Mouse (Mus musculus): ENCODE results near the gene Tmtc3. TPM values are rescaled to one million over a fixed set of nuclear protein-coding genes. Genes with fewer than 3 reads are reported as not detected.

The Tmtc3 gene
- 2.8 TPM for polyA plus RNA-seq (2017; shearing (Covaris generic))

DNA sequence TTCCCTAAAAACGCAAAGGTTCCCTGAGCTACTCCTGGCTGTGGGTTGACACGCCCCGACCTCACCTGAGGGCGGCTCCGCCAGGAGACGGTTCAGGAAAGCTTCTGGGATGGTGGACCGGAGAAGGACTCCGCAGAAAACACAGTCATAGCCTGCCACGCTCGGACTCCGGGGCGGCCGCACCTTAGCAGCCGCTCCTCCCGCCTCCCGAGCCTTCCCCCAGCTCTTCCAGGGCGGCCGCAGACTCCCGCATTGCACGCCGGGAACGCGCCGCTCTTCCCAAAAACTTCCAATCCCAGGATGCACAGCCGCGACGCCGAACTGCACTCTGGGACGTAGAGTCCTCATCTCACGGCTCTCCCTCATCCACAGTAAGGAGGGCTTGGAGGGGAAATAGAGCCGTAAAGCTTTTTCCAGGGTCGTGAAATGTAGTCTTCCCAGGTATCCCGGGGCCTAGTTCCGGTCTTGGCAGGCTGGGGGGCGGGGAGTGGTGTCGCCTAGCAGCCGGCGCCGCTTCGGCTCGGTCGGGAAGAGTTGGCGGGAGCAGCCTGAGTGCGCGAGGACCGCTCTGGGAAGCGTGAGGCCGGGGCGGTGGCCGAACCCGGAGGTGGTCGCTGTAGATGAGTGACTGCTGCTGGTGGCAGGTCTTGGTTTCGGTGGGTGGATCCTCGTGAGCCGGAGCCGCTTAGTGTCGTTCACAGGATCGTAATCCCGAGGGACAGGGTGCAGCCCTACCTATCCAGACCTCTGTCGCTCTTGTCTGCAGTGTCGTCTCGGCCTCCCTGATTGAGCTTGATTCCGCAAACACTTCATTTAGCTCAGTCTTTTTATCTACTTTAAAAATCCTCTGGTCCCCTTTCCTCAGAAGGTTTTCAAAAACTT is at the start of gene Tmtc3, which contains the start of gene Cep290:
Tmtc3 (minus strand) TSS at position 254 of the 882 bp plus-strand sequence.
Cep290 (plus strand) TSS at position 462 of the 882 bp plus-strand sequence.

Other genes with a start within 250 kb of the Tmtc3 start
- gene Gm4301, start 151.7 kb downstream of the Tmtc3 start, polyA plus RNA-seq (2017; shearing (Covaris generic)), result not detected
- gene Gm4302, start 146.5 kb downstream of the Tmtc3 start, polyA plus RNA-seq (2017; shearing (Covaris generic)), result not detected
- gene Gm4303, start 141.4 kb downstream of the Tmtc3 start, polyA plus RNA-seq (2017; shearing (Covaris generic)), result not detected
- not detected for gene Gm4305, start 136.3 kb downstream of the Tmtc3 start, polyA plus RNA-seq (2017; shearing (Covaris generic))
- gene Gm4307, start 126.0 kb downstream of the Tmtc3 start, polyA plus RNA-seq (2017; shearing (Covaris generic)), result not detected
- gene Gm4312, start 104.8 kb downstream of the Tmtc3 start, polyA plus RNA-seq (2017; shearing (Covaris generic)), result not detected
- gene Cep290, start 208 bp upstream of the Tmtc3 start, polyA plus RNA-seq (2017; shearing (Covaris generic)), result 3.8 TPM
- 9.8 TPM for gene 4930430F08Rik, start 103.1 kb upstream of the Tmtc3 start, polyA plus RNA-seq (2017; shearing (Covaris generic))
- not detected for gene 1700017N19Rik, start 103.1 kb upstream of the Tmtc3 start, polyA plus RNA-seq (2017; shearing (Covaris generic))